Mouse (Mus musculus) megakaryocyte, adult 5-6 weeks (primary cell): ENCODE data around the gene Lypla2. TPM values are rescaled to one million over a fixed set of nuclear protein-coding genes. Genes with fewer than 3 reads are reported as not detected.
A peak's percentile ranks its signal among the peaks of the same experiment; 100 is the strongest.

ENCODE experiments used
- ATAC-seq: 2 replicates; pipeline ENCODE4 v1.8.0; 2016; ENCODE audit warnings: mild to moderate bottlenecking, inconsistent platforms; ENCODE audit not compliant: poor library complexity, severe bottlenecking
- total RNA-seq, 2 experiments: library from RNA; stranded (forward) in 1 of 2; stranded (reverse) in 1 of 2; fragments of 153-499, 151-499 nt in 1 of 2; fragments of 221-1000, 200-1000 nt in 1 of 2; gene quantifications; 2 replicates each; pipeline versions ENCODE4 v1.2.3 to v1.2.4; 2015 to 2017

Gene Lypla2
- total RNA-seq, 2 experiments from 2014 or later: 25.3 to 51.4 TPM

- ATAC-seq: peak; percentile 45
Observed at GRCm38 (mm10) chr4:135972911-135973811, 735 bp upstream of the Lypla2 start.

- peak; percentile 66 for ATAC-seq
Observed at GRCm38 (mm10) chr4:135971805-135972555, 446 bp downstream of the Lypla2 start.

GRCm38 (mm10) chr4:135970585-135970984 lies 1.8 kb downstream of the Lypla2 start:
- no peak for ATAC-seq

GRCm38 (mm10) chr4:135969070-135969750 lies 3.2 kb downstream of the Lypla2 start:
- no peak for ATAC-seq

GRCm38 (mm10) chr4:135968271-135968869 lies 4.1 kb downstream of the Lypla2 start:
- no peak for ATAC-seq

- ATAC-seq: no peak
Observed at GRCm38 (mm10) chr4:135967086-135967760, 5.2 kb downstream of the Lypla2 start.

- no peak for ATAC-seq
Observed at GRCm38 (mm10) chr4:135966283-135966682, 6.1 kb downstream of the Lypla2 start.

GRCm38 (mm10) chr4:135965113-135965512 lies 7.3 kb downstream of the Lypla2 start:
- no peak for ATAC-seq

GRCm38 (mm10) chr4:135964426-135964825 lies 8.0 kb downstream of the Lypla2 start:
- peak; percentile 22 for ATAC-seq

GRCm38 (mm10) chr4:135963457-135964193 lies 8.8 kb downstream of the Lypla2 start, which contains the start of gene Gale:
Gene Gale (plus strand): TSS chr4:135963727.
- ATAC-seq: peak; percentile 88

- ATAC-seq: no peak
Observed at GRCm38 (mm10) chr4:135962946-135963345, 9.5 kb downstream of the Lypla2 start.

GRCm38 (mm10) chr4:135962198-135962597 lies 10.2 kb downstream of the Lypla2 start:
- ATAC-seq: no peak

- no peak for ATAC-seq
Observed at GRCm38 (mm10) chr4:135961709-135962108, 10.7 kb downstream of the Lypla2 start.

GRCm38 (mm10) chr4:135960717-135961116 lies 11.7 kb downstream of the Lypla2 start:
- peak; percentile 56 for ATAC-seq

- no peak for ATAC-seq
Observed at GRCm38 (mm10) chr4:135958354-135958753, 14.1 kb downstream of the Lypla2 start.

- ATAC-seq: no peak
Observed at GRCm38 (mm10) chr4:135955886-135956285, 16.5 kb downstream of the Lypla2 start.

GRCm38 (mm10) chr4:135954241-135954640 lies 18.2 kb downstream of the Lypla2 start:
- peak; percentile 86 for ATAC-seq

GRCm38 (mm10) chr4:135953179-135953578 lies 19.2 kb downstream of the Lypla2 start:
- ATAC-seq: no peak

GRCm38 (mm10) chr4:135951505-135951904 lies 20.9 kb downstream of the Lypla2 start:
- no peak for ATAC-seq
